ENCODE assay signal across 15 mouse cellular contexts in the genomic region with DNA sequence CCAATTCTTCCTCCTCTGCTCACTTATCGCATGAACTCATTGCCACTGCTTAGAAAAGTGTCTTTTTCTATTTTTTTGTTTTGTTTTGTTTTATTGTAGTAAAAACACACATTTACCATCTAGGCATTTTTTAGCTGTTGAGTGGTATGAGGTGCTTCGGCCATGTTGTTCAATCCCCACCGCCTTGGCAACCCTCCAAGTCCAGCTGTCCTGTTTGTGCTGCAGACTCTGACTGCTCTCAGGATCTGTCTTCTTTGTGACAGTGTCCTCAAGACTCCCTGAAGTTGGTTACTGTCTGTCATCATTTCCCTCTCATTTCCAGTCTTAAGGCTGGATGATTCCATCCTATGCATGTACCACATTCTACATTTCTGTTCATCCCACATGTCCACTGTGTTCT.
"Had no signal": no experiment of that assay in that cellular context is flagged by ENCODE, and none has a peak within 500 bp of the region (broad histone marks: within the 10 kb centered on the region; RNA-seq: fewer than 3 reads in every experiment).

No protein-coding gene starts in this region.

- H3K9ac ChIP-seq: liver, postnatal 0 days; midbrain, embryonic 12.5 days; neural tube, embryonic 12.5 days; stomach, embryonic 15.5 days had no signal

- H3K4me2 ChIP-seq: midbrain, embryonic 12.5 days; neural tube, embryonic 12.5 days; stomach, embryonic 15.5 days had no signal

- H3K4me3 ChIP-seq: megakaryocyte, embryonic 14.5 days; midbrain, embryonic 12.5 days; neural tube, embryonic 12.5 days; stomach, embryonic 15.5 days had no signal

- H3K36me3 ChIP-seq: midbrain, embryonic 12.5 days; neural tube, embryonic 12.5 days; stomach, embryonic 15.5 days had no signal

- ATAC-seq: liver, postnatal 0 days had no signal

- H3K27ac ChIP-seq: macrophage; midbrain, embryonic 12.5 days; neural tube, embryonic 12.5 days; stomach, embryonic 15.5 days; stomach, postnatal 0 days had no signal

- H3K27me3 ChIP-seq: megakaryocyte, embryonic 14.5 days; midbrain, embryonic 12.5 days; neural tube, embryonic 12.5 days; stomach, embryonic 15.5 days had no signal

- DNase-seq: liver, postnatal 0 days; lung, adult 2 months; lung, postnatal 10 days; lung, postnatal 36 days; midbrain, embryonic 14.5 days; right cerebral cortex, postnatal 14 days; thymus, adult 2 months; thymus, postnatal 25 days; thymus, postnatal 4 days had no signal

- H3K9me3 ChIP-seq: megakaryocyte, embryonic 14.5 days; midbrain, embryonic 12.5 days; neural tube, embryonic 12.5 days; stomach, embryonic 15.5 days had no signal
